Mouse (Mus musculus) kidney, embryonic 15.5 days (tissue): ENCODE measurements around the gene Cep70. TPM values are rescaled to one million over a fixed set of nuclear protein-coding genes. Genes with fewer than 3 reads are reported as not detected.

Experiments
- ATAC-seq: fragments of 200-750 bp; cut with Nextera tagmentation; replicated peaks from 2 replicates; pipeline ENCODE4 v1.8.0; 2017; ENCODE audit warnings: moderate TSS enrichment; ENCODE audit not compliant: low FRiP score
- H3K27ac ChIP-seq: fragments of 300-500 bp; sonication (generic); 2 replicates; pipeline ENCODE4 v1.5.1; 2015; ENCODE audit warnings: mild to moderate bottlenecking, inconsistent platforms
- H3K27me3 ChIP-seq: fragments of 300-500 bp; sonication (generic); 2 replicates; pipeline ENCODE4 v1.6.1; 2015; ENCODE audit warnings: inconsistent platforms
- H3K36me3 ChIP-seq: fragments of 300-500 bp; sonication (generic); 2 replicates; pipeline ENCODE4 v1.6.1; 2015; ENCODE audit warnings: inconsistent platforms
- H3K4me1 ChIP-seq: fragments of 300-500 bp; sonication (generic); 2 replicates; pipeline ENCODE4 v1.6.1; 2015; ENCODE audit warnings: inconsistent platforms
- H3K4me2 ChIP-seq: fragments of 300-500 bp; sonication (generic); 2 replicates; pipeline ENCODE4 v1.6.1; 2015; ENCODE audit warnings: moderate library complexity, mild to moderate bottlenecking, inconsistent platforms
- H3K4me3 ChIP-seq: fragments of 300-500 bp; sonication (generic); replicated peaks from 2 replicates; pipeline ENCODE4 v1.5.1; 2015; ENCODE audit warnings: mild to moderate bottlenecking, inconsistent platforms
- H3K9ac ChIP-seq: fragments of 300-500 bp; sonication (generic); 2 replicates; pipeline ENCODE4 v1.6.1; 2015; ENCODE audit warnings: mild to moderate bottlenecking, inconsistent platforms
- H3K9me3 ChIP-seq: fragments of 300-500 bp; sonication (generic); replicated peaks from 2 replicates; pipeline ENCODE4 v1.6.1; 2016; ENCODE audit warnings: inconsistent platforms
- WGBS: fragments of 180-500 bp; shearing (Covaris S2); methylation state at CpG from one replicate; pipeline ENCODE4 v1.1.7; 2015; ENCODE audit warnings: mixed read lengths; 5-methylcytosine and 5-hydroxymethylcytosine counted together
- polyA plus RNA-seq: library from polyadenylated mRNA; unstranded; fragments of >200 nt; fragmentation: Nextera tagmentation; extraction: Ambion mirVana; gene quantifications from 2 replicates; pipeline ENCODE4 v1.2.1, GENCODE M21; 2015

Cep70 gene
- polyA plus RNA-seq, 1 experiment from 2014 or later, result 25.8 TPM

DNA sequence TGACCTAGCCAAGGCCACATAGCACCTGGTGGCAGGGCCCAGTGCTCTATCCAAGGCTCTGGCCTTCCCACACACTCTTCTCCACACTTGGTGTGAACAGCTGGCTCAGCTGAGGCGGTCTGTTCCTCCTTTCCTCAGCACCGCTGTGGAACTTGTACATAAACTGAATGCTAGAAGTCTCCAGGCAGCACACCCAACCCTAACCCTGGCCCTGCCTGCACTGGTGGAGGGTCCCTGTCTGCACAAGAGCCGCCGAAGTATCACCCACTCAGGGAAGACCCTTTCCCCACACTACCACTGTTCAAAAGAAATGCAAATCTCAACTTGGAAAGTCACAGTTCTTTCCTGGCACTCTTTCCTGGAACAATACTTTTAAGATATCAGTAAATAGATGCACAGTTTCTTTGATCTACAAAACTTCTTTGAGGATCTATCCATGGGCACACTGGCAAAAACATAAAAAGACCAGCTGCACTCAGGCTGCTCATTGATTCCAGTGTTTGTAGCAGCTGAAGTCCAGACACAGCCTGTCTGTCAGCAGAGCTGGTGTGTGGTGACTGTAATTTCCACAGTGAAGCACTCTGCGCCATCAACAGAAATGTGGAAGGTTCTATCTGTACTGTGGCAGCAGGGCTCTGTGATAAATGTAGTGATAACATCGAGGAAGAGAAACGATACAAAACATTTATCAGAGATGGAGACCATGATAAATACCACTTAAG is 82.2 kb downstream of the Cep70 start:
- WGBS, result 79% methylated on average over 7 of the region's 7 CpGs
- Histone ChIP-seq H3K9me3 (no peaks in the 10 kb centered on the region), H3K27me3 (no peaks in the 10 kb centered on the region), H3K4me1 (peaks cover 5% of the 10 kb centered on the region), H3K9ac (no peak overlapping the region), H3K4me2 (no peak overlapping the region), H3K27ac (no peak overlapping the region), H3K4me3 (no peak overlapping the region), H3K36me3 (no peaks in the 10 kb centered on the region)
- ATAC-seq, result no peak

DNA sequence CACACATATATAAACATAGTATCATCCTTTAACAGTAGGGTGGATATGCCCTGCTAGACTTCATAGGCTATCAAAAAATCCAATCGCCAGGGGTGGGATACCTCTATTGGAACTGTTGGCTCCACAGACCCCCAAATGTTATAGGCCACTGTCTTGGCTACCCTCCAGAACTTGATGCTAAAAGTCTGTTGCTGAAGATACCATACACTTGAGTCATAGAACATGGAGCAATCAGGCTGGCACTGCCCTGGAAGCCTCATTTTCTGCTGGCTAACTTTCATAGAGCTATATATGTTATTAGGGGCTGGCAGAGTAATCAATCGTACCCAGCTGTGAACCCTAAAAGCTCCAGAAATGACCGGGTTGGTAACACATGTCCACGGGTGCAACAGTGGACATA is 82.8 kb downstream of the Cep70 start:
- H3K4me2 ChIP-seq, result no peak overlapping the region
- H3K4me3 ChIP-seq, result no peak overlapping the region
- H3K27me3 ChIP-seq, result no peaks in the 10 kb centered on the region
- H3K36me3 ChIP-seq, result no peaks in the 10 kb centered on the region
- no peak overlapping the region for H3K27ac ChIP-seq
- no peak overlapping the region for H3K9ac ChIP-seq
- WGBS, result 83% methylated on average over 4 of the region's 4 CpGs
- peaks cover 5% of the 10 kb centered on the region for H3K4me1 ChIP-seq
- ATAC-seq, result no peak
- H3K9me3 ChIP-seq, result no peaks in the 10 kb centered on the region

GRCm38 (mm10) chr9:99326881-99327280 is 83.7 kb downstream of the Cep70 start:
- 67% methylated on average over 4 of the region's 4 CpGs for WGBS
- H3K4me2 ChIP-seq, result no peak overlapping the region
- H3K9me3 ChIP-seq, result no peaks in the 10 kb centered on the region
- H3K27ac ChIP-seq, result no peak overlapping the region
- peaks cover 5% of the 10 kb centered on the region for H3K4me1 ChIP-seq
- H3K36me3 ChIP-seq, result no peaks in the 10 kb centered on the region
- H3K4me3 ChIP-seq, result no peak overlapping the region
- H3K9ac ChIP-seq, result no peak overlapping the region
- no peak for ATAC-seq
- no peaks in the 10 kb centered on the region for H3K27me3 ChIP-seq

- Histone ChIP-seq H3K4me3 (no peak overlapping the region), H3K4me2 (no peak overlapping the region), H3K9me3 (no peaks in the 10 kb centered on the region), H3K27ac (no peak overlapping the region), H3K9ac (no peak overlapping the region), H3K27me3 (no peaks in the 10 kb centered on the region), H3K36me3 (no peaks in the 10 kb centered on the region), H3K4me1 (no peaks in the 10 kb centered on the region)
- WGBS, result 88% methylated on average over 4 of the region's 4 CpGs
- no peak for ATAC-seq
These were observed 93.4 kb downstream of the Cep70 start for GRCm38 (mm10) chr9:99336538-99336937.

DNA sequence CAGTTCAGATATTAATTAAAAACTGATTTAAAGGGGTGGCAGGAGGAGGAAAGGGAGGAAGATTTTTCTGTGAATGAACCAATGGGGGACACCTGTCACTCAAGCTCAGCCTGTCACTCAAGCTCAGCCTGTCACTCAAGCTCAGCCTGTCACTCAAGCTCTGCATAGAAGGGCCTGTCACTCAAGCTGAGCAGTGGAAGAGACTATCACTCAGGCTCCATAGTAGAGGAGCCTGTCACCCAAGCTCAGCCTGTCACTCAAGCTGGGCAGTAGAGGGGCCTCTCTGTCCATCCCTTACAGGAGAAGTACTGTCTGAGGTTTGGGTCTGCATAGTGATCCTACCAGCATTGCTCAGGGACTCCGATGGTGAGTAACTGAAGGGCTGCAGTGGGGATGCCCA is 95.1 kb downstream of the Cep70 start:
- 0 out of 2 replicates have a peak, but pooled peaks have one; percentile 20 for ATAC-seq
- 91% methylated on average over 1 of the region's 1 CpGs for WGBS
- H3K4me1 ChIP-seq, result no peaks in the 10 kb centered on the region
- no peak overlapping the region for H3K4me3 ChIP-seq
- H3K4me2 ChIP-seq, result no peak overlapping the region
- no peaks in the 10 kb centered on the region for H3K9me3 ChIP-seq
- H3K36me3 ChIP-seq, result no peaks in the 10 kb centered on the region
- H3K27me3 ChIP-seq, result no peaks in the 10 kb centered on the region
- H3K27ac ChIP-seq, result no peak overlapping the region
- H3K9ac ChIP-seq, result no peak overlapping the region

GRCm38 (mm10) chr9:99339182-99339581 is 96.0 kb downstream of the Cep70 start:
- no peak overlapping the region for H3K27ac ChIP-seq
- 84% methylated on average over 1 of the region's 1 CpGs for WGBS
- H3K4me3 ChIP-seq, result no peak overlapping the region
- ATAC-seq, result no peak
- H3K4me1 ChIP-seq, result no peaks in the 10 kb centered on the region
- no peaks in the 10 kb centered on the region for H3K9me3 ChIP-seq
- H3K9ac ChIP-seq, result no peak overlapping the region
- H3K27me3 ChIP-seq, result no peaks in the 10 kb centered on the region
- H3K36me3 ChIP-seq, result no peaks in the 10 kb centered on the region
- no peak overlapping the region for H3K4me2 ChIP-seq

GRCm38 (mm10) chr9:99340126-99340525 is 97.0 kb downstream of the Cep70 start:
- ATAC-seq, result no peak
- Histone ChIP-seq H3K4me3 (no peak overlapping the region), H3K9ac (no peak overlapping the region), H3K36me3 (no peaks in the 10 kb centered on the region), H3K27me3 (no peaks in the 10 kb centered on the region), H3K4me1 (no peaks in the 10 kb centered on the region), H3K9me3 (no peaks in the 10 kb centered on the region), H3K4me2 (no peak overlapping the region), H3K27ac (no peak overlapping the region)
- 65% methylated on average over 12 of the region's 12 CpGs for WGBS

- Histone ChIP-seq H3K9me3 (no peaks in the 10 kb centered on the region), H3K9ac (no peak overlapping the region), H3K27ac (no peak overlapping the region), H3K4me3 (no peak overlapping the region), H3K36me3 (no peaks in the 10 kb centered on the region), H3K4me1 (no peaks in the 10 kb centered on the region), H3K27me3 (no peaks in the 10 kb centered on the region), H3K4me2 (no peak overlapping the region)
- no peak for ATAC-seq
- WGBS, result 76% methylated on average over 3 of the region's 3 CpGs
These were observed 98.4 kb downstream of the Cep70 start for GRCm38 (mm10) chr9:99341600-99341999.

DNA sequence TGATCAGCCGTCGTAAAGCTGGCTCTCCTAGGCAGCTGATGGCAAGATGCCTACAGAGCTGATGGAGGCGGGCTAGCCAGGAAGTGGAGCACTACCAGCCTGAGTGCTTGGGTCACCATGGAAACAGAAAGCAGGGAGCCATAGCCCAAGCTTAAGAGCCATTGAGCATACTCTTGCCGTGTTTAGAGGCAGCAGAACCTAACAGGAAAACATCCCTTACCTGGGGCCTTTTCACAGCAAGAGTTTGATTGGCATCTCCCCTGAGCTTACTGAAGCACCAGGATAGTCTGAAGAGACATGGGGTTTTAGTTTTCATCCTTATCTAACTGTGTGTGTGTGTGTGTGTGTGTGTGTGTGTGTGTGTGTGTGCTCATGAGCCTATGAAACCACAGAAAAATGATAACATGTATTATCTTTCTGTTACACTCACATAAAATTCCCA is 102.2 kb downstream of the Cep70 start:
- 47% methylated on average over 4 of the region's 4 CpGs for WGBS
- ATAC-seq, result no peak

More for the DNA sequence above, 102.2 kb downstream of the Cep70 start:
- H3K4me3 ChIP-seq, result no peak overlapping the region
- no peaks in the 10 kb centered on the region for H3K9me3 ChIP-seq
- no peaks in the 10 kb centered on the region for H3K4me1 ChIP-seq
- no peak overlapping the region for H3K9ac ChIP-seq
- H3K27me3 ChIP-seq, result no peaks in the 10 kb centered on the region
- no peaks in the 10 kb centered on the region for H3K36me3 ChIP-seq
- H3K27ac ChIP-seq, result no peak overlapping the region
- no peak overlapping the region for H3K4me2 ChIP-seq

Other genes with a start within 250 kb of the Cep70 start
- gene Gm1123, start 207.7 kb upstream of the Cep70 start, polyA plus RNA-seq, result 0.17 and 0.80 TPM in 2 replicates
- 1.3 and 1.4 TPM in 2 replicates for gene Pik3cb, start 102.7 kb upstream of the Cep70 start, polyA plus RNA-seq
- gene Faiml, start 6.1 kb upstream of the Cep70 start, polyA plus RNA-seq, result not detected in 2 replicates
- 0.35 and 0.54 TPM in 2 replicates for gene Esyt3, start 115.2 kb downstream of the Cep70 start, polyA plus RNA-seq
- gene Mras, start 194.0 kb downstream of the Cep70 start, polyA plus RNA-seq, result 10.6 and 11.4 TPM in 2 replicates
- gene Nme9, start 208.1 kb downstream of the Cep70 start, polyA plus RNA-seq, result 0.30 TPM in 1 of 2 replicates, not detected in the other